Mouse (Mus musculus) small intestine, adult 2 months (tissue): ENCODE data around the gene Grrp1. TPM values are rescaled to one million over a fixed set of nuclear protein-coding genes. Genes with fewer than 3 reads are reported as not detected.

Experiments
- H3K27ac ChIP-seq: fragments of 200-500 bp; 2 replicates; pipeline ENCODE4 v1.5.1; 2012; ENCODE audit warnings: low read depth, low read length, control low read depth, inconsistent platforms; ENCODE audit not compliant: insufficient read depth
- H3K27me3 ChIP-seq: fragments of 200-500 bp; 2 replicates; pipeline ENCODE4 v1.6.1; 2012; ENCODE audit warnings: mild to moderate bottlenecking, moderate library complexity, low read length, inconsistent platforms; ENCODE audit not compliant: control insufficient read depth, insufficient read depth
- H3K36me3 ChIP-seq: fragments of 200-500 bp; 2 replicates; pipeline ENCODE4 v1.6.1; 2012; ENCODE audit warnings: mild to moderate bottlenecking, low read length, control low read depth, inconsistent platforms; ENCODE audit not compliant: control insufficient read depth, insufficient read depth
- H3K4me1 ChIP-seq: fragments of 200-500 bp; 2 replicates; pipeline ENCODE4 v1.6.1; 2012; ENCODE audit warnings: low read length, inconsistent platforms, mixed read lengths; ENCODE audit not compliant: control insufficient read depth, insufficient read depth, insufficient read length
- H3K4me3 ChIP-seq: fragments of 200-500 bp; 2 replicates; pipeline ENCODE4 v1.5.1; 2012; ENCODE audit warnings: low read depth, mild to moderate bottlenecking, control low read depth, inconsistent platforms, low read length, moderate library complexity
- CTCF ChIP-seq: fragments of 200-500 bp; IDR thresholded peaks from 2 replicates; pipeline ENCODE4 v1.5.1; 2012; ENCODE audit warnings: low read depth, mild to moderate bottlenecking, control low read depth, inconsistent platforms, low read length, moderate library complexity, mixed read lengths; ENCODE audit not compliant: insufficient replicate concordance, insufficient read length; ENCODE audit errors: extremely low read depth
- POLR2A ChIP-seq: fragments of 200-500 bp; IDR thresholded peaks from 2 replicates; pipeline ENCODE4 v1.6.1; 2012; ENCODE audit warnings: low read depth, mild to moderate bottlenecking, control low read depth, inconsistent platforms, low read length, moderate library complexity
- WGBS: fragments of 180-500 bp; shearing (Covaris S2); methylation state at CpG from one replicate; pipeline ENCODE4 v1.1.7; 2018; 5-methylcytosine and 5-hydroxymethylcytosine counted together
- polyA plus RNA-seq: library from polyadenylated mRNA; depleted of rRNA; stranded (reverse); fragments of >200 nt; gene quantifications from 2 replicates; pipeline ENCODE4 v1.2.3, GENCODE M21; 2012

Grrp1 gene
- polyA plus RNA-seq, 1 experiment, result 16.7 TPM

- H3K4me3 ChIP-seq, result peak overlapping the region; percentile 86; the same call in 1 of the 2 replicates
- H3K4me1 ChIP-seq, result peaks cover 9% of the 10 kb centered on the region; the same call in 1 of the 2 replicates
- H3K27me3 ChIP-seq, result no peaks in the 10 kb centered on the region
- TF ChIP-seq CTCF (no peak), POLR2A (no peak)
- peak overlapping the region; percentile 43 for H3K27ac ChIP-seq
- peaks cover 16% of the 10 kb centered on the region for H3K36me3 ChIP-seq
- WGBS, result 8% methylated on average over 10 of the region's 10 CpGs
These were observed 15.2 kb downstream of the Grrp1 start for GRCm38 (mm10) chr4:134238686-134239085.

DNA sequence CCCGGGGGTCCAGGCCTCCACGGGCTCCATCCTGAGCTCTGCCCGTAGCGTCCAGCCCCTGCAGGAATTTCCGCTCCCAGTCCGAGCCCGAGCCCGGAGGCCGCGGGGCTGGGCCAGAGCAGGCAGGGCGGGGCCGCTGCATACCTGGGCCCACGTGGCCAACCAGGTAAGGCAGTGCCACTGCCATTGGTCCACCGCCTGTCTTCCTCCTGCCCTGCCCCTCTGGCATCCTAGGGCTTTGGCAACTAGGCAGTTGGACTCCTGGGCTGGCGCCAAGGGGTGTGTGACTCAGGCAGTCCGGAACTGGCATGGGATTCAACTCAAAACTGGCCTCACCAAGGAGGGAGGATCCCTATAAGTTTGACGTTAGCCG is 15.6 kb downstream of the Grrp1 start, which contains the start of gene Cnksr1:
Gene Cnksr1 (minus strand): TSS at position 121 of the 373 bp plus-strand sequence.
- TF ChIP-seq CTCF (no peak), POLR2A (peak; percentile 67; the same call in 1 of the 2 replicates)
- peaks cover 9% of the 10 kb centered on the region; the same call in 1 of the 2 replicates for H3K4me1 ChIP-seq
- peaks cover 17% of the 10 kb centered on the region for H3K36me3 ChIP-seq
- 1% methylated on average over 18 of the region's 18 CpGs for WGBS
- H3K27ac ChIP-seq, result peak within 1 kb of the TSS; percentile 94
- no peaks in the 10 kb centered on the region for H3K27me3 ChIP-seq
- H3K4me3 ChIP-seq, result peak within 1 kb of the TSS; percentile 86

DNA sequence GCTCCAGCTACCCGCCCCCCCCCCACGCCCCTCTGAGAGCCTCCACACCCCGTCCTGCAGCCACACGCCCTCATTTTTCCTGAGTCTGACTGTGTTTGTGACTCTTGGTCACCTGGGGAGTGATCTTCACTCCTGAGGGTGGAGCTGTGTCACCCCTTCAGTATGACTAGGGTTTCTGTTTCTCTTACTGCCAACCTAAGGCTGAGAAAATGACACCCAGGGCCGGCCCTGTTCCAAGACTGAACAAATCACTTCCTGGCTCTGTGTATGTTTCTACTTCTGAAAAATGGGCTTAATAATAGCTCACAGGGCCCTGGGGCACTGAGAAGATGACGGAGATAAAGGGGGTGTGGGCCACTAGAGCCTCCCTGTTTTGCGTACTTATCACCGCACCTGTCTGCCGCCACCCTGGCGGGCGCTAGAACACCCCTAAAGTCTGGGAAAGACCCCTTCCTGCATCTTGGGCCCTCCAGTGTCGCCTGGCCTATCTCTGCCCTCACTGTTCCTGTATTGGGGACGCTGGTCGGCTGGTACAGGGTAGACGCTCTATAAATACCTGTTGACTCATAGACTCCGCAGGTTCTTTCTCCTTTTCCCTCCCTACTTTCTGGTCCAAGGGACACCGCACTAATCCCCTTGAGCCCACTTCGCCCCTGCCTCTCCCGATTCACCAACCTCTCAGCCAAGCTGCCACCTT is 16.2 kb downstream of the Grrp1 start:
- Histone ChIP-seq H3K4me1 (peaks cover 9% of the 10 kb centered on the region; the same call in 1 of the 2 replicates), H3K36me3 (peaks cover 22% of the 10 kb centered on the region), H3K27me3 (no peaks in the 10 kb centered on the region), H3K4me3 (peak overlapping the region; percentile 86), H3K27ac (peak overlapping the region; percentile 94)
- TF ChIP-seq POLR2A, result no peak
- no peak; the same call in 1 of the 2 replicates for TF ChIP-seq CTCF
- 19% methylated on average over 19 of the region's 19 CpGs for WGBS

- Histone ChIP-seq H3K4me1 (peaks cover 11% of the 10 kb centered on the region; the same call in 1 of the 2 replicates), H3K27me3 (no peaks in the 10 kb centered on the region), H3K4me3 (no peak overlapping the region), H3K36me3 (peaks cover 38% of the 10 kb centered on the region), H3K27ac (no peak overlapping the region)
- TF ChIP-seq CTCF (no peak), POLR2A (no peak)
- 78% methylated on average over 5 of the region's 5 CpGs for WGBS
These were observed 19.0 kb downstream of the Grrp1 start for GRCm38 (mm10) chr4:134234876-134235275.

- 18% methylated on average over 8 of the region's 8 CpGs for WGBS
- TF ChIP-seq POLR2A, result no peak
- no peak for TF ChIP-seq CTCF
- peaks cover 48% of the 10 kb centered on the region for H3K36me3 ChIP-seq
- peaks cover 2% of the 10 kb centered on the region; the same call in 1 of the 2 replicates for H3K4me1 ChIP-seq
- no peaks in the 10 kb centered on the region for H3K27me3 ChIP-seq
- no peak overlapping the region for H3K4me3 ChIP-seq
- peak overlapping the region; percentile 23; the same call in 1 of the 2 replicates for H3K27ac ChIP-seq
These were observed 23.5 kb downstream of the Grrp1 start for GRCm38 (mm10) chr4:134230431-134230830.

DNA sequence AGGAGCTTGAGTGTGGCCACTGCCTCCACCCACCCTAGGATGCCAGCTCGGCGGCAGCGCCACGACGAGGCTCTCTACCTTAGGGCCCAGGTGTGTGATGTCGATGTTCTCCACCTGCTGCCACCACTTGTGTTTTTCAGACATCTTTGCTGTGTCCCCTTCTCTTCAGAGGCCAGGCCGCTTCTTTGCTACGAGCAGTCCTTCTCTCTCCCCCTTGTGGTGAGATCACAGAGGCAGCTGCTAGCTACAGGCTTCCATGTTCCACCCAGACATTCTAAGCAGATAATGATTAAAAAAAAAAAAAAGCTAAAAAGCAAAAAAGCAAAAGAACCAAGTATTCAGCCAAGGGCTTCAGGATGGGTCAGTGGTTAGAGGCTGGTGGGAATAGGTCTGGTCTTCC is 26.7 kb downstream of the Grrp1 start, which contains the start of gene Catsper4:
Gene Catsper4 (minus strand): TSS at position 190 of the 400 bp plus-strand sequence.
- Histone ChIP-seq H3K36me3 (peaks cover 27% of the 10 kb centered on the region), H3K27me3 (no peaks in the 10 kb centered on the region), H3K4me1 (peaks cover 7% of the 10 kb centered on the region; the same call in 1 of the 2 replicates), H3K4me3 (no peak within 1 kb of the TSS), H3K27ac (no peak within 1 kb of the TSS)
- WGBS, result 79% methylated on average over 8 of the region's 8 CpGs
- TF ChIP-seq CTCF, result no peak
- TF ChIP-seq POLR2A, result no peak
